Mouse (Mus musculus) bone marrow macrophage, adult 2 months (primary cell): ENCODE measurements around the gene Pid1.

Experiments
- CTCF ChIP-seq: IDR thresholded peaks from 2 replicates; pipeline ENCODE4 v1.5.1; 2012; ENCODE audit warnings: low read depth, mild to moderate bottlenecking, low read length, moderate library complexity
- POLR2A ChIP-seq: IDR thresholded peaks from 2 replicates; pipeline ENCODE4 v1.6.1; 2012; ENCODE audit warnings: mild to moderate bottlenecking, low read depth, low read length, borderline replicate concordance

DNA sequence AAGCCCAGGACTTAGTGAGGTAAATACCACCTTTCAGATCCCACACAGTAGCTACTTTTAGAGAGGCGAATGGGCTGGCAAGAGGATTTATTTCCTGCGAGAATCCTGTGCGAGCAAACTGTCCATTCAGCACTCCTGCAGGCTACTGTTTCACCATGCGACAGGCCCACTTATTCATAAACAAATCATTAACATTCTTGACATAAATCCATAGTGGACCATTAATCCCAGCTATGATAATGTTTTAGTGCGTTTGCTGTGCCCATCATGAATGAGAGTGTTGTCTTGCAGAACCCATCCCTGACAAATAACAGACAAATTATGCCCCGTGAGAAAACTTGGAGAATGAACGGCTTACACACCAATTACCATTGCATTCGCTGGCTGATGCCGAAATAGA lies 152.5 kb downstream of the Pid1 start:
- TF ChIP-seq CTCF (no peak), POLR2A (no peak)
